Mouse (Mus musculus) hindbrain, embryonic 11.5 days (tissue): ENCODE results near the gene Apol9a. TPM values are rescaled to one million over a fixed set of nuclear protein-coding genes. Genes with fewer than 3 reads are reported as not detected.
A peak's percentile ranks its signal among the peaks of the same experiment; 100 is the strongest.
"Not testable (repeated sequence)": the region's sequence is repeated elsewhere in the genome, so short reads cannot be mapped to it uniquely, and the experiment has no call there.

ENCODE experiments used
- ATAC-seq: fragments of 200-750 bp; cut with Nextera tagmentation; 2 replicates; pipeline ENCODE4 v1.8.0; 2017; ENCODE audit warnings: mild to moderate bottlenecking, moderate TSS enrichment, moderate library complexity; ENCODE audit not compliant: low FRiP score
- DNase-seq: peaks from one replicate; pipeline ENCODE4 v3.0.0-alpha.2; 2015; ENCODE audit warnings: low spot score
- H3K27ac ChIP-seq: fragments of 300-500 bp; sonication (generic); 2 replicates; pipeline ENCODE4 v1.5.1; 2014; ENCODE audit warnings: mild to moderate bottlenecking, low read depth, low read length
- H3K27me3 ChIP-seq: fragments of 300-500 bp; sonication (generic); 2 replicates; pipeline ENCODE4 v1.6.1; 2014; ENCODE audit warnings: mild to moderate bottlenecking, low read length, moderate library complexity, mixed read lengths; ENCODE audit not compliant: control insufficient read depth, insufficient read depth
- H3K36me3 ChIP-seq: fragments of 300-500 bp; sonication (generic); 2 replicates; pipeline ENCODE4 v1.6.1; 2014; ENCODE audit warnings: mild to moderate bottlenecking, low read length, moderate library complexity, mixed read lengths; ENCODE audit not compliant: control insufficient read depth, insufficient read depth
- H3K4me1 ChIP-seq: fragments of 300-500 bp; sonication (generic); replicated peaks from 2 replicates; pipeline ENCODE4 v1.6.1; 2014; ENCODE audit warnings: low read length, mixed read lengths; ENCODE audit not compliant: control insufficient read depth, insufficient read depth
- H3K4me2 ChIP-seq: fragments of 300-500 bp; sonication (generic); replicated peaks from 2 replicates; pipeline ENCODE4 v1.6.1; 2014; ENCODE audit warnings: mild to moderate bottlenecking, low read depth, low read length
- H3K4me3 ChIP-seq: fragments of 300-500 bp; sonication (generic); 2 replicates; pipeline ENCODE4 v1.5.1; 2014; ENCODE audit warnings: low read depth, low read length
- H3K9ac ChIP-seq: fragments of 300-500 bp; sonication (generic); 2 replicates; pipeline ENCODE4 v1.6.1; 2014; ENCODE audit warnings: low read depth, low read length
- H3K9me3 ChIP-seq: fragments of 300-500 bp; sonication (generic); 2 replicates; pipeline ENCODE4 v1.6.1; 2016; ENCODE audit warnings: low read length; ENCODE audit not compliant: control insufficient read depth
- WGBS: fragments of 180-500 bp; shearing (Covaris S2); extraction: QIAGEN DNeasy Blood & Tissue Kit; methylation state at CpG from one replicate; pipeline ENCODE4 v1.1.7; 2014; 5-methylcytosine and 5-hydroxymethylcytosine counted together
- polyA plus RNA-seq: library from polyadenylated mRNA; unstranded; fragments of >200 nt; fragmentation: Nextera tagmentation; extraction: Ambion mirVana; gene quantifications from 2 replicates; pipeline ENCODE4 v1.2.1, GENCODE M21; 2014

Apol9a gene
- polyA plus RNA-seq, 1 experiment from 2014 or later = 0.03 TPM

- H3K4me1 ChIP-seq, H3K27me3 ChIP-seq, DNase-seq, ATAC-seq, H3K4me2 ChIP-seq, H3K9ac ChIP-seq, H3K4me3 ChIP-seq, H3K9me3 ChIP-seq, H3K27ac ChIP-seq, H3K36me3 ChIP-seq: not testable (repeated sequence)
- 70% methylated on average over 2 of the region's 2 CpGs for WGBS
Observed at GRCm38 (mm10) chr15:77415653-77416052, 4.7 kb upstream of the Apol9a start.

GRCm38 (mm10) chr15:77412695-77413094, 1.8 kb upstream of the Apol9a start:
- not testable (repeated sequence) for H3K27ac ChIP-seq, H3K4me2 ChIP-seq, H3K9me3 ChIP-seq, H3K4me1 ChIP-seq, H3K9ac ChIP-seq, H3K4me3 ChIP-seq, H3K36me3 ChIP-seq, ATAC-seq, H3K27me3 ChIP-seq
- WGBS = 41% methylated on average over 4 of the region's 4 CpGs
- DNase-seq = peak; percentile 4

DNA sequence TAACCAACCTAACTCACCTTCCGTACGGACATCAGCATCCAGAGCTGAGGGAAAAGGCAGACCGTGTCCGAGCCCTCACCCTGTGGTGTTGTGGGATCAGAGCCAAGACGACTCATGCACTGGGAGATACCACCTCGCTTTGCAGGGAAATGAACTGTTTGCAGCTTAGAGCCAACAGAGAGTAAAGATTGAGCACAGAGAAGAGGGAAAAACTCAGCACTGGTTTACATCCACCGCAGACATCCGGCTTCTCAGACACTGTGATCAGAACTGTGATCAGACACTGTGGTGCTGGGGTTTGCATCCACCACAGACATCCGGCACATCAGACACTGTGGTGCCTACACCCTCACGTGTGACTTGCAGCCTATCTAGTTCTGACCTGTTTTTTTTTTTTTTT, 4.6 kb downstream of the Apol9a start:
- H3K4me1 ChIP-seq = not testable (repeated sequence)

GRCm38 (mm10) chr15:77399027-77399426, 11.9 kb downstream of the Apol9a start, which contains the start of gene Apol7a:
Gene Apol7a (minus strand): TSS chr15:77399110.
- not testable (repeated sequence) for H3K27ac ChIP-seq, H3K4me3 ChIP-seq, ATAC-seq, H3K27me3 ChIP-seq, H3K9ac ChIP-seq, H3K4me1 ChIP-seq, H3K9me3 ChIP-seq, H3K4me2 ChIP-seq, H3K36me3 ChIP-seq
- DNase-seq = peak; percentile 52
- WGBS = 65% methylated on average over 9 of the region's 9 CpGs

More for the DNA sequence above, 4.6 kb downstream of the Apol9a start:
- not testable (repeated sequence) for H3K4me2 ChIP-seq, ATAC-seq, DNase-seq, H3K9me3 ChIP-seq, H3K27ac ChIP-seq, H3K27me3 ChIP-seq, H3K36me3 ChIP-seq, H3K4me3 ChIP-seq, H3K9ac ChIP-seq
- WGBS = 91% methylated on average over 10 of the region's 10 CpGs

- not testable (repeated sequence) for H3K36me3 ChIP-seq, H3K4me1 ChIP-seq, H3K9ac ChIP-seq, H3K4me2 ChIP-seq, H3K9me3 ChIP-seq, H3K27ac ChIP-seq, H3K27me3 ChIP-seq, H3K4me3 ChIP-seq, DNase-seq, ATAC-seq
- 85% methylated on average over 11 of the region's 11 CpGs for WGBS
Observed at GRCm38 (mm10) chr15:77397450-77398132, 13.3 kb downstream of the Apol9a start.

DNA sequence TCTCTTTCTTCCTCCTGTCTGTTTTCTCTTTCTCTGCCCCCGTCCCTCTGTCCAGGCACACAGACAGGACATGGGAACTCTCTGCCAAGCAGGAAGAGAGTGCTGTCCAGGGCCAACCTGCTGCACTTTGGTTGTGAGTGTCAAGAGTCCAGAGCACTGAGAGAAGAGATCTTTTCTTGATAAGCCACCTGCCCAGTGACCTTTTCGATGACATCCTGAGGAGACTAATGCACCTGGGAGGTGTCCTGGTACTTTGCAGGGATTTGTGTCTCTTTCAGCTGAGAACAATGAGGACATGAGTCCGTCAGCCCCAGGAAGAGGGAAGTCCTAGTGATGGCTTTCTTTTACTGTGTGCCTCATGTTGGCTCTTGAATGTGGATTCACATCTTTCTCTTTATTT, 17.1 kb downstream of the Apol9a start:
- H3K4me3 ChIP-seq, H3K4me1 ChIP-seq, H3K27me3 ChIP-seq, ATAC-seq, H3K4me2 ChIP-seq, DNase-seq, H3K9me3 ChIP-seq, H3K36me3 ChIP-seq, H3K9ac ChIP-seq, H3K27ac ChIP-seq: not testable (repeated sequence)
- 64% methylated on average over 3 of the region's 3 CpGs for WGBS

DNA sequence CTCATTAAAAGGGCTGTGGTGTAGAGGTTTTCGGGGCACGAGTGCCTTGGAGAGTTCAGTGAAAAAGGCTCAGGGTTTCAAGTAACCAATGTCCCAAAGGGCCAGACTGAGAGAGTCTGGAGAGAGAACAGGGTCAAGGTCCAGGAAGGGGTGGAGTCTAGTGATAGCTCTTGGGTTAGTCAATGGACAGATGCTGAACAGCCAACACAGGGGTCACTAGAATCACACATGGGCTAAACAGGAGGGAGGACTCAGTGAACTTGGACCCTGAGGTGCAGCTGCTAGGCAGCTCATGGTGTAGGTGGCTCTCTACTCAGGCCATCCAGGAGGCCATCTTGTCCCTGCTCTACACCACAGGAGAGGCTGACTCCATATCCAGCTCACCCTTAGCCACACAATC, 23.5 kb downstream of the Apol9a start:
- ATAC-seq (no peak), DNase-seq (no peak)
- Histone ChIP-seq H3K4me2 (no peak overlapping the region), H3K4me3 (no peak overlapping the region), H3K9ac (no peak overlapping the region), H3K4me1 (no peaks in the 10 kb centered on the region), H3K27me3 (no peaks in the 10 kb centered on the region), H3K36me3 (no peaks in the 10 kb centered on the region), H3K27ac (no peak overlapping the region), H3K9me3 (no peaks in the 10 kb centered on the region)
- WGBS = 91% methylated on average over 2 of the region's 2 CpGs

GRCm38 (mm10) chr15:77384340-77385030, 26.4 kb downstream of the Apol9a start:
- H3K36me3 ChIP-seq = no peaks in the 10 kb centered on the region
- H3K27ac ChIP-seq = no peak overlapping the region
- no peak overlapping the region for H3K9ac ChIP-seq
- H3K9me3 ChIP-seq = no peaks in the 10 kb centered on the region
- no peak overlapping the region for H3K4me3 ChIP-seq
- ATAC-seq (no peak), DNase-seq (no peak)
- H3K4me2 ChIP-seq = no peak overlapping the region
- 94% methylated on average over 7 of the region's 7 CpGs for WGBS
- no peaks in the 10 kb centered on the region for H3K4me1 ChIP-seq
- no peaks in the 10 kb centered on the region for H3K27me3 ChIP-seq

DNA sequence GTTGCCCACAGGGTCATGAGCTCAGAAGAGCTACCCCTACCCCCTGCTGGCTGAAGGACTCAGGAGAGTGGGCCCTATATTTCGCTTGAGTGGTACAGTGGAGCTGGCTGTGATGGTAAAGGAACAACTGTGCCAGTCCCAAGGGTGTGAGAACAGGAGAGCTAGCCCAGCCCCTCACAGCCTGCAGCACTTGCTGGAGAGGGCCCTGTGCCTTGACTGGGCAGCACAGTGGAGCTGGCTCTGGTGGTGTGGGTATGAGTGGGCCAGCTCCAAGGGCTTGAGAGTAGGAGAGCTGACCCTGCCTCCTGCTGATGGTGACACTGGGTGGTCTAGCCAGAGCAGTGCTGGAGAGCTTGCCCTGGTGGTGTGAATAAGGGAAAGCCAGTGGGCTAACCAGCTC, 28.1 kb downstream of the Apol9a start:
- no peak for DNase-seq
- Histone ChIP-seq H3K27ac (no peak overlapping the region), H3K4me3 (no peak overlapping the region), H3K9ac (no peak overlapping the region), H3K9me3 (no peaks in the 10 kb centered on the region), H3K27me3 (no peaks in the 10 kb centered on the region), H3K36me3 (no peaks in the 10 kb centered on the region), H3K4me1 (no peaks in the 10 kb centered on the region), H3K4me2 (no peak overlapping the region)
- ATAC-seq = no peak
- WGBS = 73% methylated on average over 1 of the region's 1 CpGs
